Comparison of ENCODE assay signal across 18 mouse cellular contexts in genomic region chr19:27694478-27694877, GRCm38 (mm10).
DNase-seq lines count a peak whose midpoint lies in the region; ATAC-seq lines count a peak whose summit lies in the region.
"Had no signal": no experiment of that assay in that cellular context is flagged by ENCODE, and none has a peak within 500 bp of the region (broad histone marks: within the 10 kb centered on the region; RNA-seq: fewer than 3 reads in every experiment).

No protein-coding gene starts in this region.

- no peak overlapping the region for H3K4me2 ChIP-seq in neural tube, embryonic 12.5 days (replicated peaks)
- H3K4me2 ChIP-seq in neural tube, embryonic 15.5 days: no peak overlapping the region
- no peak overlapping the region for H3K4me2 ChIP-seq in heart, embryonic 12.5 days
- H3K4me2 ChIP-seq: embryonic facial prominence, embryonic 12.5 days; heart, embryonic 11.5 days; hindbrain, embryonic 15.5 days; liver, embryonic 12.5 days; lung, embryonic 14.5 days; midbrain, embryonic 12.5 days had no signal

- H3K4me1 ChIP-seq in neural tube, embryonic 12.5 days: no peaks in the 10 kb centered on the region
- no peaks in the 10 kb centered on the region for H3K4me1 ChIP-seq in neural tube, embryonic 15.5 days
- H3K4me1 ChIP-seq in heart, embryonic 12.5 days (replicated peaks): no peaks in the 10 kb centered on the region
- H3K4me1 ChIP-seq: embryonic facial prominence, embryonic 12.5 days; hindbrain, embryonic 15.5 days; liver, embryonic 12.5 days; midbrain, embryonic 12.5 days had no signal

- 44% methylated on average over 4 of the region's 4 CpGs for WGBS in neural tube, embryonic 12.5 days
- WGBS in neural tube, embryonic 15.5 days: 32% methylated on average over 4 of the region's 4 CpGs
- WGBS in heart, embryonic 12.5 days: 89% methylated on average over 4 of the region's 4 CpGs

- H3K27ac ChIP-seq in neural tube, embryonic 12.5 days: no peak overlapping the region
- H3K27ac ChIP-seq in neural tube, embryonic 15.5 days (replicated peaks): no peak overlapping the region
- no peak overlapping the region for H3K27ac ChIP-seq in heart, embryonic 12.5 days (ENCODE audit: poor library complexity, severe bottlenecking)
- H3K27ac ChIP-seq: embryonic facial prominence, embryonic 12.5 days; hindbrain, embryonic 15.5 days; liver, embryonic 12.5 days; midbrain, embryonic 12.5 days had no signal

- intact Hi-C loops in left cerebral cortex, postnatal 36 days (cut with DNase I): no loop called here

- peak; percentile 79 for ATAC-seq in neural tube, embryonic 12.5 days (ENCODE audit: low FRiP score, low read depth)
- ATAC-seq in neural tube, embryonic 15.5 days (ENCODE audit: low FRiP score): no peak
- no peak for ATAC-seq in heart, embryonic 12.5 days (ENCODE audit: insufficient number of reproducible peaks, low FRiP score)
- ATAC-seq: liver, embryonic 12.5 days had no signal

- 0 out of 2 replicates have a peak, but pooled peaks cover 4% of the 10 kb centered on the region for H3K9me3 ChIP-seq in neural tube, embryonic 12.5 days
- peaks cover 3% of the 10 kb centered on the region; the same call in 1 of the 2 replicates for H3K9me3 ChIP-seq in neural tube, embryonic 15.5 days (replicated peaks)
- H3K9me3 ChIP-seq in heart, embryonic 12.5 days (replicated peaks): no peaks in the 10 kb centered on the region
- H3K9me3 ChIP-seq: embryonic facial prominence, embryonic 12.5 days; hindbrain, embryonic 15.5 days; liver, embryonic 12.5 days had no signal

- no peak overlapping the region for H3K4me3 ChIP-seq in neural tube, embryonic 12.5 days
- H3K4me3 ChIP-seq in neural tube, embryonic 15.5 days (replicated peaks): no peak overlapping the region
- no peak overlapping the region for H3K4me3 ChIP-seq in heart, embryonic 12.5 days
- H3K4me3 ChIP-seq: embryonic facial prominence, embryonic 12.5 days; hindbrain, embryonic 15.5 days; liver, embryonic 12.5 days; midbrain, embryonic 12.5 days had no signal

- no peak overlapping the region for H3K9ac ChIP-seq in neural tube, embryonic 12.5 days
- no peak overlapping the region for H3K9ac ChIP-seq in neural tube, embryonic 15.5 days (replicated peaks)
- no peak overlapping the region for H3K9ac ChIP-seq in heart, embryonic 12.5 days
- H3K9ac ChIP-seq: embryonic facial prominence, embryonic 12.5 days; hindbrain, embryonic 15.5 days; liver, embryonic 12.5 days; lung, embryonic 14.5 days; midbrain, embryonic 12.5 days had no signal

- no peaks in the 10 kb centered on the region for H3K36me3 ChIP-seq in neural tube, embryonic 12.5 days
- H3K36me3 ChIP-seq in neural tube, embryonic 15.5 days: no peaks in the 10 kb centered on the region
- no peaks in the 10 kb centered on the region for H3K36me3 ChIP-seq in heart, embryonic 12.5 days
- H3K36me3 ChIP-seq: embryonic facial prominence, embryonic 12.5 days; hindbrain, embryonic 15.5 days; liver, embryonic 12.5 days; midbrain, embryonic 12.5 days had no signal

- no peaks in the 10 kb centered on the region for H3K27me3 ChIP-seq in neural tube, embryonic 12.5 days (replicated peaks)
- no peaks in the 10 kb centered on the region for H3K27me3 ChIP-seq in neural tube, embryonic 15.5 days (replicated peaks)
- no peaks in the 10 kb centered on the region for H3K27me3 ChIP-seq in heart, embryonic 12.5 days (replicated peaks)
- H3K27me3 ChIP-seq: embryonic facial prominence, embryonic 12.5 days; hindbrain, embryonic 15.5 days; liver, embryonic 12.5 days; midbrain, embryonic 12.5 days had no signal

- DNase-seq in frontal cortex, adult 2 months (ENCODE audit: extremely low spot score in 1 of 2, low spot score in 1 of 2): peak; percentile 57 to 64
- peak; percentile 52 to 73 for DNase-seq in left cerebral cortex, postnatal 36 days (ENCODE audit: low spot score in 2 of 2)
- DNase-seq in telencephalon, adult 2 months (ENCODE audit: low read depth, low spot score): peak; percentile 68
- no peak for DNase-seq in thymus, postnatal 14 days
- DNase-seq: cerebellum, postnatal 36 days; gastrocnemius, postnatal 36 days; kidney, adult 8-10 months; layer of hippocampus, adult 9-11 months; lung, embryonic 14.5 days; spleen, adult 18-20 months had no signal
